Mouse (Mus musculus) hindbrain, embryonic 14.5 days (tissue): ENCODE results near the gene Kcnj6. TPM values are rescaled to one million over a fixed set of nuclear protein-coding genes. Genes with fewer than 3 reads are reported as not detected.

Experiments
- ATAC-seq: fragments of 200-750 bp; cut with Nextera tagmentation; 2 replicates; pipeline ENCODE4 v1.8.0; 2017; ENCODE audit warnings: moderate number of reproducible peaks, mild to moderate bottlenecking, moderate TSS enrichment, moderate library complexity; ENCODE audit not compliant: low FRiP score
- DNase-seq: peaks from one replicate; pipeline ENCODE4 v3.0.0-alpha.2; 2015; ENCODE audit warnings: low spot score
- H3K27ac ChIP-seq: fragments of 300-500 bp; sonication (generic); 2 replicates; pipeline ENCODE4 v1.5.1; 2014; ENCODE audit warnings: mild to moderate bottlenecking, moderate library complexity
- H3K27me3 ChIP-seq: fragments of 300-500 bp; sonication (generic); 2 replicates; pipeline ENCODE4 v1.6.1; 2014; ENCODE audit warnings: mild to moderate bottlenecking, low read length, mixed read lengths; ENCODE audit not compliant: control insufficient read depth, insufficient read depth
- H3K36me3 ChIP-seq: fragments of 300-500 bp; sonication (generic); replicated peaks from 2 replicates; pipeline ENCODE4 v1.6.1; 2014; ENCODE audit not compliant: control insufficient read depth, insufficient read depth
- H3K4me1 ChIP-seq: fragments of 300-500 bp; sonication (generic); replicated peaks from 2 replicates; pipeline ENCODE4 v1.6.1; 2014; ENCODE audit warnings: antibody characterized with exemption, low read length, mixed read lengths; ENCODE audit not compliant: control insufficient read depth, insufficient read depth
- H3K4me2 ChIP-seq: fragments of 300-500 bp; sonication (generic); replicated peaks from 2 replicates; pipeline ENCODE4 v1.6.1; 2014; ENCODE audit warnings: mild to moderate bottlenecking, moderate library complexity
- H3K4me3 ChIP-seq: fragments of 300-500 bp; sonication (generic); replicated peaks from 2 replicates; pipeline ENCODE4 v1.5.1; 2014; ENCODE audit warnings: mild to moderate bottlenecking, low read length
- H3K9ac ChIP-seq: fragments of 300-500 bp; sonication (generic); 2 replicates; pipeline ENCODE4 v1.6.1; 2014
- H3K9me3 ChIP-seq: fragments of 300-500 bp; sonication (generic); 2 replicates; pipeline ENCODE4 v1.6.1; 2016; ENCODE audit warnings: low read length; ENCODE audit not compliant: control insufficient read depth
- WGBS: fragments of 180-500 bp; shearing (Covaris S2); extraction: QIAGEN DNeasy Blood & Tissue Kit; methylation state at CpG from one replicate; pipeline ENCODE4 v1.1.7; 2014; 5-methylcytosine and 5-hydroxymethylcytosine counted together
- polyA plus RNA-seq: library from polyadenylated mRNA; unstranded; fragments of >200 nt; fragmentation: Nextera tagmentation; extraction: Ambion mirVana; gene quantifications from 2 replicates; pipeline ENCODE4 v1.2.1, GENCODE M21; 2014

Gene Kcnj6
- polyA plus RNA-seq, 1 experiment from 2014 or later, result 3.4 TPM

DNA sequence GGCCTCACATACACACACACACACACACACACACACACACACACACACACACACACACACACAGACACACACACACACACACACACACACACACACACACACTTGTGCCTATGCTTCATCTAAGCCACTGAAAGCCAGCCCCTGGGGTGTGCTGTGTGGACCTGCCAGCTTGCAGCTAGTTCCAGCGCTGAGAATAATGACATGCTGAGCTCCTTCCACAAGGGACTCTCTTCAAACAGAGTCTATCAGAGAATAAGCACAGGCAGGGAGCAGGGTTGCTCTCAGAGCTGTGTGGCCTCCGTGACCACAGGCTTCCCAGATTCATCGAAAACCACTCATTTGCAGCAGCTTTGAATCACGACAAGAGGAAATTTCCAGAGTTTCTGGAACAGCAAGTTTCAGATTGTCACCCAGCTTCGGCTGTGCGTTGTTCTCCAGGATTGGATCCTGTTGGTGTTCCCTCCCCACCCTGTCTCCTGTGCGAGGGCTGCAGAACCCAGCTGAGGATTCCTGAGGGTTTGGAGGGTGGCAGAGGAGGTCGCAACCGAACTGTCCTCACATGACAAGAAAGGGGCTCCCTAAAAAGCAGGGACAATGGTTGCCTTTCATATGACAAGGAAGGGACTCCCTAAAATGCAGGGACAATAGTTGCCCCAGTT is 124.8 kb downstream of the Kcnj6 start:
- Histone ChIP-seq H3K4me1 (no peaks in the 10 kb centered on the region), H3K4me2 (no peak overlapping the region), H3K9ac (no peak overlapping the region), H3K27ac (no peak overlapping the region), H3K27me3 (no peaks in the 10 kb centered on the region), H3K36me3 (no peaks in the 10 kb centered on the region), H3K4me3 (no peak overlapping the region), H3K9me3 (no peaks in the 10 kb centered on the region)
- ATAC-seq (no peak), DNase-seq (peak; percentile 40)
- 28% methylated on average over 9 of the region's 9 CpGs for WGBS

DNA sequence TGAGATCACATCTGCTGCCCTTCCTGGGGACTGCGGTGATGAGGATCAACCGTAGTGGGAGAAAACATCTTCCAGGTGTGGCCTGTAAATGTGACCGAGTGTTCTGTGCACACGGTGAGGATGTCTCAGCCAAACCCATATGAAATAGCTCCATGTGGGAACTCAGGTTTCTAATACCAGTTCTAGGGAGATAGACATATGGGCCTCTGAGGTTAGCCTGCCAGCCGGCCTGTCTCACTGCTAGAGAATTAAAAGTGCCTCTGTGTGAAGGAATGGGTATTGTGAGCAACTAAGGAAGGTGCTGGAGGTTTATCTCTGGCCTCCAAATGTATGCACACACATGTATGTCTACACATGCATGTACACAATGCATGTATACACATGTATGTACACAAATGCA is 129.1 kb downstream of the Kcnj6 start:
- no peak overlapping the region for H3K9ac ChIP-seq
- H3K27me3 ChIP-seq, result no peaks in the 10 kb centered on the region
- H3K9me3 ChIP-seq, result no peaks in the 10 kb centered on the region
- 75% methylated on average over 5 of the region's 5 CpGs for WGBS
- no peaks in the 10 kb centered on the region for H3K36me3 ChIP-seq
- H3K4me3 ChIP-seq, result no peak overlapping the region
- no peak for DNase-seq
- no peak overlapping the region for H3K4me2 ChIP-seq
- H3K4me1 ChIP-seq, result no peaks in the 10 kb centered on the region
- ATAC-seq, result no peak
- no peak overlapping the region for H3K27ac ChIP-seq

DNA sequence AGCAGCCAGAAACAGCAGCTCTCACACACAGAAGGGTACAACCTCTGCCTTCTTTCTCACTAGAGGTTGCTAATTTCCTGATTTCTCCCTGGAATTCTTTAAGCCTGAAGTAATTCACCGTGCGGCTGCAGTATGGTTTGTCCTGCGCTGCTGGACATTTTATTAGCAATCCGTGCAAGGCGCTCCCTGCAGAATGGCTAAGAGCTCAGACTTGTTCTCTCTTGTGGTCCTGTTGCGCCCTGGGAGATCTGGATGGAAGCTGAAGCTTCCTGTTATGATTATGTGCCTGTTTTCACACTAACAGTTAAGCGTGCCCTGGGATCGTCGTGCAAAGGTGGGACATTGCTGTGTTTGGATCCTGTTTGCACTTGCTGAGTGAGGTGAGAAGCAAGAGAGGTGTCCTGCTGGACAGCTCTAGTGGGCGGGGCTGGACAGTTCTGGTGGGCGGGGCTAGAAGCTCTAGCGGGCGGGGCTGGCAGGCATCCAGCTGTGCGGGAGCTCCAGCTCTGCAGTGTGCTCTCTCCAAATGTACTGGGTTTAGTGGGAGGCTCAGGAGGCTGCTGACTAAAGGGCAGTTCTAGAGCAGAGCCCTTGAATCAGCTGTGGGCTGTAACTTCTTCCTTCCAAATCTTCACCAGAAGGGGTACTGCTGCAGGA is 131.1 kb downstream of the Kcnj6 start:
- H3K9me3 ChIP-seq, result no peaks in the 10 kb centered on the region
- no peak overlapping the region for H3K4me2 ChIP-seq
- WGBS, result 54% methylated on average over 14 of the region's 14 CpGs
- H3K4me3 ChIP-seq, result no peak overlapping the region
- no peaks in the 10 kb centered on the region for H3K27me3 ChIP-seq
- ATAC-seq (no peak), DNase-seq (no peak)
- no peaks in the 10 kb centered on the region for H3K36me3 ChIP-seq
- no peak overlapping the region for H3K27ac ChIP-seq
- H3K4me1 ChIP-seq, result no peaks in the 10 kb centered on the region
- no peak overlapping the region for H3K9ac ChIP-seq

- Histone ChIP-seq H3K4me3 (no peak overlapping the region), H3K36me3 (no peaks in the 10 kb centered on the region), H3K9me3 (no peaks in the 10 kb centered on the region), H3K27ac (no peak overlapping the region), H3K27me3 (no peaks in the 10 kb centered on the region), H3K9ac (no peak overlapping the region), H3K4me1 (no peaks in the 10 kb centered on the region), H3K4me2 (no peak overlapping the region)
- 93% methylated on average over 1 of the region's 1 CpGs for WGBS
- ATAC-seq (no peak), DNase-seq (no peak)
These were observed 131.7 kb downstream of the Kcnj6 start for GRCm38 (mm10) chr16:94865796-94866195.

DNA sequence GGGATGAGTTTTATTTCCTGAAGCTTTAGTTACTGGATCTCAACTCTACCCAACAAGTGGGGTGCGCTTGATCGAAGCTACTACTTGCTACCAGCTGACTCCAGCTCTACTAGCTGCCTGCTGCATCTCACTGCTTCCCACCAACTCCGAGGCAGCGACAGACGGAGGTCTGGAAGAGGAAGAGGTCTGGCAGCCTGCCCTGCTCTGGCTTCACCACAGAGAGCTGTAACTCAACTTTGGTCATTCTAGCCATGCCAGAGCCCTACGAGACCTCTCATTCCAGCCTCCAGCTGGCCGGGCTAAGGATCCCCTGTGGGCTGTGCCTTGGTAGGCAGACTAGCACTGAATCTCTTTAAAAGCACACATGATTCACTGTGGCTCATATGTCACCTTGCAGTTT is 132.4 kb downstream of the Kcnj6 start:
- Histone ChIP-seq H3K4me3 (no peak overlapping the region), H3K4me1 (no peaks in the 10 kb centered on the region), H3K4me2 (no peak overlapping the region), H3K36me3 (no peaks in the 10 kb centered on the region), H3K9me3 (no peaks in the 10 kb centered on the region), H3K9ac (no peak overlapping the region), H3K27me3 (no peaks in the 10 kb centered on the region), H3K27ac (no peak overlapping the region)
- DNase-seq, result no peak
- ATAC-seq, result no peak
- 91% methylated on average over 7 of the region's 7 CpGs for WGBS

DNA sequence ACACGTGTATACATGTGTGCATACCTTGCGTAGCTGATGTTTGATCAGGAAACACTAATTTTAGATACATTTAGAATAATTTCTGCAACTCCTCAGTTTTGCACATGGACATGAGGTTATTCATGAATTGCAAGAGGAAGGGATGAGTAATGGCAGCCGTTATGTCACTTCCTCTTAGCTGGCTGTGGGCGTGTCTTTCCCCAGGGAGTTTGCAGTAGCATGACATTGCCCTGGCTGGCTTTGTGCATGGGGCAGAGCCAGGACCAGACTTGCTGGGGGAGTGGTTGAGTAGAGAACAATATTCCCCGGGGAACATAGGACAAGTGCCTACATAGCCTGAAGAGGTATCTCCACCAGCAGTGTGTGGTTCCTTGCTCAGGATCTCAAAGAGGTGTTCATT is 134.0 kb downstream of the Kcnj6 start:
- no peak overlapping the region for H3K4me2 ChIP-seq
- H3K9ac ChIP-seq, result no peak overlapping the region
- 95% methylated on average over 5 of the region's 5 CpGs for WGBS
- H3K36me3 ChIP-seq, result no peaks in the 10 kb centered on the region
- DNase-seq (no peak), ATAC-seq (no peak)
- no peaks in the 10 kb centered on the region for H3K4me1 ChIP-seq
- no peak overlapping the region for H3K27ac ChIP-seq
- H3K27me3 ChIP-seq, result no peaks in the 10 kb centered on the region
- H3K4me3 ChIP-seq, result no peak overlapping the region
- H3K9me3 ChIP-seq, result no peaks in the 10 kb centered on the region

DNA sequence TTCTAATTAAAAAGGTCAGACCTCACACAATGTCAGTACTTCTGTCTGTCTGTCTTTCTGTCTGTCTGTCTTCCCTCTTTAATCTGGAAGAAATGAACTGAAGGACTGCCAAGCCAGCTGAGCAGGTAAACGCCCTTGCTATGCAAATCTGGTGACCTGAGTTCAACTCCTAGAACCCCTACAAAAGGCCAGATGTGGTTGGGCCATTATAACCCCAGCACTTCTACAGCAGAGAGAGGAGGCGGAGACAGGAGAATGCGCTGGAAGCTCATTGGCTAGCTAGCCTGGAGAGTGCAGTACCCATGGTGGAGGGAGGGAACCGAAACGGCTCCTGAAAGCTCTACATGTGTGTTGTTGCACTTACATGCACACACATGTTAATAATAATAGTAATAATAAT is 141.5 kb downstream of the Kcnj6 start:
- ATAC-seq, result no peak
- no peak for DNase-seq
- 88% methylated on average over 5 of the region's 5 CpGs for WGBS

DNA sequence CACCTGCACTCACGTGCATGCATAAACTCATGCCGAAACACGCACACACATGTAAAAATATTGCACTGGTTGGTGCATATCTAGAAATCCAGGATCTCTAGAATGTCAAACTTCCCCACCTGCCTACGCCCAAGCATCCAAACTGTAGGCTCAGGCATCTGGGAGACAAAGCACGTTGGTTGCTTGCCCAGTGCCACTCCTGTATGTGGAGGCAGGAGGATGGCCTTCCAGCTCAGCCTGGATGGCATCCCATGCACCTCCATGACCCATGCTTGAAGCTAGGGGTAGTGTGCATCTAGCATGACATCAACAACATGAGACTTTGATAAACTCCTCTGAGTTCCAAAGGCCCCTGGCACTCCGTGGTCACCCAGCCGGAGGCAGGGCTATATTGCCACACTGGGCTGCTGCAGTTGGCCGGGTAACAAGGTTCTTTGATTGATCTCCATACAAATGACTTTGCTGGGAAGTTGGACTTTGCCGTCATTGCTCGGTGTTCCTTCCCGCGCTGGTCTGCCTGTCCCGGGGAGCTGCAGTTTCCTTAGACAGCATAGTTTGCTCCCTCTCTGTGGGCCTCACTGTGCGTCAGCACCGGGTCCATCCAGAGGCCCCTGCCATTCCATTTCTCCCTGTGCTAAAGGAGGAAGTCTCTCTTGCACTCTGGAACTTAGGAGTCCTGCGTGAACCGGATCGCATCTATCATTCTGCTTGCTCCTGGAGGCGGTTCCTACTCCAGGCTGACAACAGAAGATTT is 144.9 kb downstream of the Kcnj6 start:
- 68% methylated on average over 19 of the region's 19 CpGs for WGBS

More for the DNA sequence above, 141.5 kb downstream of the Kcnj6 start:
- Histone ChIP-seq H3K4me1 (no peaks in the 10 kb centered on the region), H3K4me2 (no peak overlapping the region), H3K36me3 (no peaks in the 10 kb centered on the region), H3K27me3 (no peaks in the 10 kb centered on the region), H3K9me3 (no peaks in the 10 kb centered on the region), H3K9ac (no peak overlapping the region), H3K27ac (no peak overlapping the region), H3K4me3 (no peak overlapping the region)

DNA sequence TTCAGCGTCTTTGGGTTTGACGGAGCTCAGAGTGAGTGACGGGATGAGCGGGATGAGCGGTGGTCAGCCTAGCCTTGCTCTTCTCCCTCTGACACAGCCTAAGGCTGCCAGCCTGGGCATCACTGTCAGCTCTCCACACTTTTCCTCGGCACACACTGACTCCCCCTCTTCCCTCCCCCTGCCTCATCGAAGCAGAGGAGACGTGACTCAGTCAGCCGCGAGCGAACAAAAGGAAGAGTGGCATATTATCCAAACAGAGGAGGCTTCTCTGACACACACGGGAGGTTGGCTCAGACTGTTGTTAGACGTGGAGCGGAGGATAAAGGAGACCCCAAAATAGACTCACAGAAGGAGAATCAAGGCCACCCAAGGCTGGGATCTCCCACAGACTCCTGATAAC is 147.1 kb downstream of the Kcnj6 start:
- no peak for ATAC-seq

More for the DNA sequence above, 144.9 kb downstream of the Kcnj6 start:
- H3K27me3 ChIP-seq, result no peaks in the 10 kb centered on the region
- no peak overlapping the region for H3K4me2 ChIP-seq
- H3K9ac ChIP-seq, result no peak overlapping the region
- H3K9me3 ChIP-seq, result no peaks in the 10 kb centered on the region
- no peak for DNase-seq
- no peaks in the 10 kb centered on the region for H3K36me3 ChIP-seq
- no peak overlapping the region for H3K27ac ChIP-seq
- no peak for ATAC-seq
- H3K4me1 ChIP-seq, result no peaks in the 10 kb centered on the region
- H3K4me3 ChIP-seq, result no peak overlapping the region

More for the DNA sequence above, 147.1 kb downstream of the Kcnj6 start:
- H3K4me1 ChIP-seq, result no peaks in the 10 kb centered on the region
- DNase-seq, result no peak
- H3K36me3 ChIP-seq, result no peaks in the 10 kb centered on the region
- no peak overlapping the region for H3K4me3 ChIP-seq
- H3K27ac ChIP-seq, result no peak overlapping the region
- H3K27me3 ChIP-seq, result no peaks in the 10 kb centered on the region
- no peaks in the 10 kb centered on the region for H3K9me3 ChIP-seq
- no peak overlapping the region for H3K9ac ChIP-seq
- H3K4me2 ChIP-seq, result no peak overlapping the region
- WGBS, result 29% methylated on average over 14 of the region's 14 CpGs
